Mouse (Mus musculus) lung, postnatal 10 days (tissue): ENCODE results near the gene Map7.

Source experiments
- DNase-seq: peaks from one replicate; pipeline ENCODE4 v3.0.0; 2021

Gene Map7

GRCm38 (mm10) chr10:20190139-20190747 is 42.0 kb downstream of the Map7 start:
- DNase-seq = no peak

DNA sequence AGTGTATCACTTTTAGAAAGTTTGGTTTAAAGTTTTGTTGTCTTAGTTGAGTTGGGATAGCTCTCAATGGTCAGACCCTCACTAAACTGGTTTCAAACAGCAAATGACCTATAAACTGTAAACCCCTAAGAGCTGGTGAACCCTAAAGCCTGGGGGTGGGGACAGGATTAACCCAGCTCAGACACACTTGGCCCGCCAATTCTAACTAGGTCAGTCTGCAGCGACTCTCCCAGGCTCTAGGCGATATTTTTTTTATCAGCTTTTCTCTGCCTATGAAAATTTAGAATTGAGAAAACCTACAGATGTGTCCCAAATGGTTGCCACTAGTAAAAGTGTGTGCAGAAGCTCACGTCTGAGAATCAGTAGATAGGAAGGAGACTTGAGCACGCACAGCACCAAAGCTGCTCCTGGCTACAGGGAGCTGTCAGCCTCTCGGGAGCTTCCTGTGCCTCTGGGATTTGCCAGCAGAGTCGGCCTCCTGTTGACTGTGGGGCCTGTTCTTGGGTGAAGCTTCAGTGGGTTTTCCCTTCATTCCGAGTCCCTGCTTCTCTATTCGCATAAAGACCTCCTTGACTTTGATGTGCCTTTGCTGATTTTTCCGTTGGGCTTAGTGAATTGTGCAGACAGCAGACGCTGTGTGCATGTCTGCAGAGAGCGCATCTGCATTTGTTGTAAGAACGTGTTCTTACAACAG is 46.7 kb downstream of the Map7 start:
- no peak for DNase-seq

DNA sequence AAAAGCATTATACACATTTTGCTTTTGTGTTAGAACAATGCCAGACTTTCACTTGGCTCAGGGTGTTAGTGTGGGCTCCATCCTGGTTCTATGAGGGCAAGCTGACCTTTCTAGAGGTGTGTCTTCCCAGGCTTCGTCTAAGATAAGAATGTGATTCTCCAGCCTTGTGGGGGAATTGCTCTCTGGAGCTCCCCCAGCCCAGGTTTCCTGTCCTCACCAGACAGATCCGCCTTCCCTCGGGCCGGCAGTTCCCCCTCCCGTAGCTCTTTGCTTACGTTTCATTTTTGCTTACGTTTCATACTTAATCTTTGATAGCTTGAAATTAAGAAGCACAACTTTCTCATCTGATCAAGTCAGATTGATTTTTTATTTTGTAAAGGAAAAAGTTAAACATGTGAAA is 48.8 kb downstream of the Map7 start:
- DNase-seq = no peak

DNA sequence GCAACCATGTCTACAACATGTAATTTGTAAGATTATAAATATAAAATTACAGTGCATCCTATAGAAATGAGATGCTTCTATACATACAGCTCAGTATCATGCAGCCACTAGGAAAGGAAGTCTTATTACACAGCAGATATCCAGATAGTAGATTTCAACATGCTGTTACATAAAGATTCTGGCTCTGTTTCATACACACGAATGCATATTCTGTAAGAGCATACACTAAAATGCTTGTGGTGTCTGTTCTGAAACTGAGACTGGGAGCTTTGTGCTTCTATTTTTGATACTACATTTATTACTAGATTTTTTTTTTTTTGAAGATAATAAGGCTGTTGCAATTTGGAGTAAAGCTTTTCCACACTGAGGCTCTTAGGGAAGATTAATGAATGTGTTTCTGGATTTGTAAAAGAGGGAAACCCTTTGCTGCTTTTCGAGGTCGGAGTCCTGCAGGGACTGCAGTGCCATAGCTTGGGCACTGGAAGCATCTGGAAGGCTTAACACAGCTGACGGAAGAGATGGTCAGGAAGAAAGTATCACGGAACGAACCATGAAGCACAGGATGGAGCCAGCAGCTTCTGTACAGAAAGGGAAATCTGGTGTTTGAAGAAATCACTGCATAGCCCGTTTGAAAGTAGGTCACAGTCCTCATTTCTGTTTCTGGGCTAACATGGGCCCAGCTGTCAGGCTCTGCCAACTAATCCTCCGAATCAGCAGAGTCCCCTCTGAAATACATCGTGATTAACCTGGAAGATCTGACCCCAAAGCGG is 50.9 kb downstream of the Map7 start:
- DNase-seq = no peak

- DNase-seq = no peak
Measured at GRCm38 (mm10) chr10:20201236-20201635, 53.0 kb downstream of the Map7 start.

GRCm38 (mm10) chr10:20202171-20202570 is 53.9 kb downstream of the Map7 start:
- DNase-seq = no peak

- no peak for DNase-seq
Measured at GRCm38 (mm10) chr10:20202818-20203217, 54.5 kb downstream of the Map7 start.

GRCm38 (mm10) chr10:20203502-20203901 is 55.2 kb downstream of the Map7 start:
- DNase-seq = no peak

- DNase-seq = no peak
Measured at GRCm38 (mm10) chr10:20204696-20205431, 56.6 kb downstream of the Map7 start.

GRCm38 (mm10) chr10:20206966-20207365 is 58.7 kb downstream of the Map7 start:
- no peak for DNase-seq

DNA sequence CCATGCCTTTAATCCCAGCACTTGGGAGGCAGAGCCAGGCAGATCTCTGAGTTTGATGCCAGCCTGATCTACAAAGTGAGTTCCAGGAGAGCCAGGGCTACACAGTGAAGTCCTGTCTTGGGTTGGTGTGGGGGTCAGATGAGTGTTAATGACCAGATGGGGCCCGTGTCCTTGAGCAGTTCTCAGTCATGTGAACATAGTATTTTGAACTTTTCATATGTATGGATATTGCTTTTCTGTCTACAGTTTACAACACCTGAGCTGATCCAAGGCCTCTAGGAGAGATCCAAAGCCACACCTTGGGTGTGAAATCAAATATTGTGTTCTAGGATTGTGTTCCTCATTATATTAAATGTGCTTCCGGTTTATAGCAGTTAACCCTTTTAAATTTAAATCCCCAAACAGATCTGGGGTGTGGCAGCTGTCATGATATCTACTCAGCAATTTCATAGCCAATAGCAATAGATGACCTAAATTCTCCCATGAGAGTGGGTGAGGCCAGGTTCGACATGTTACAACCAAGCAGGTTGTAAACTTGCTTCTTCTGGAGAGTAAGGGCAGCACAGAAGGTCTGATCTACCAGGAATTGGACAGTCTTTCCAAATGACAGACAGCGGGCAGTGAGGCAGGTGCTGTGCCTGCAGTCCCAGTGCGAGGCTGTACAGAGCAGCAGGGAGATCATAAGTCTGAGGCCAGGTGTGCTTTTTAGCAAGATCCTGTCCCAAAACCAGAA is 61.5 kb downstream of the Map7 start:
- DNase-seq = no peak

DNA sequence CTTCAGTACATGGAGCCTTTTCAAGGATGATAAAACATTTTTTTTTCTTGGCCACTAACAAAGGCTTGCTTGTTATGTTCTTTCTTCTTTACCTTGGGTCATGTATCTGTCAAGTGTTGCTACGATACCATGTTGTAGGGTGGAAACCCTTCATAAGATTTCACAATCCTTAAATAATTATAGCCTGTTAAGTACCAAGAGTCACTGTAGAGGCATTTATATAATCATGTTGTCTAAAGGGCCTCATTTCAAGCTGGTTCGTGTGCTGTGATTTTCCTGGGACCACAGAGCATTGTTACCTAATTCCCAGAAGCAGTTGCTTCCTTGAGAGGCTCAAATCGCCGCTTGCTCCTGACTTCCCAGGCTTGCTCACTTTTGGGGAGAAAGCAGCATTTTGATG is 66.1 kb downstream of the Map7 start:
- no peak for DNase-seq

DNA sequence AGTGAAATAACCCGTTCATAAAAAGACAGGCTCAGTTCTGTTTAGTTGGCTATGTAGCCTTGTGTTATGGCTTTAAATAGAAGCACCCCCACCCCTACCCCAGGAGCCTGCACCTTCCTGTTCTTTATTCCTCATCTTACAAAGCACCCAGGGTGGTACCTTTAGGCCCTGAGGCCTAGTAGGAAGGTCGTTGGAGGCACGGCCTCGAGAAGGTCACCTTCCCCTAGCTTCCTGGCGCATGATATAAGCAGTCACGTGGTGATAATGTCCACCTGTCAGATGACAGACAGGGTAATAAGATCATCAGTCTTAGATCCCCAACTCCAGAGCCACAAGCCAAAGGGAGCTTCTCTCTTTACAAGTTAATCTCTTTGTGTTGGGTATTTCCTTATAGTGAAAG is 68.7 kb downstream of the Map7 start:
- no peak for DNase-seq

GRCm38 (mm10) chr10:20218866-20219265 is 70.6 kb downstream of the Map7 start:
- DNase-seq = no peak

DNA sequence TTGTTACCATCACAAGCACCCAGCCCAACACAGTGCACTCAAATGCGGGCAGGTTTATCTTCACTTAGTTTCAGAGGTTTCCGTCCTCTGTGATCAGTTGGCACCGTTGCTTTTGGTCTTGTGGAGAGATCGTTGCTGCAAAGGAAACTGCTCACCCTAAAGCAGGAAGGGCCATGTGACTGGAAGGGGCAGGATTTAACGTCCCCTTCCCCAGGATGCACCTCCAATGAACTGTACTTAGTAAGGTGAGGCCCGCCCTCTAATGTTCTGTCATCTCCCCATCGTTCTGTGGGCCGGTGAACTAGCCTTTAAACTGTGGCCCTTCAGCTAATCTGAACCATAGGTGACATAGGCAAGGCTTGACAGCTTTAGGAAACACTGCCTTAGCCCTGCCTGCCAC is 71.3 kb downstream of the Map7 start:
- no peak for DNase-seq

DNA sequence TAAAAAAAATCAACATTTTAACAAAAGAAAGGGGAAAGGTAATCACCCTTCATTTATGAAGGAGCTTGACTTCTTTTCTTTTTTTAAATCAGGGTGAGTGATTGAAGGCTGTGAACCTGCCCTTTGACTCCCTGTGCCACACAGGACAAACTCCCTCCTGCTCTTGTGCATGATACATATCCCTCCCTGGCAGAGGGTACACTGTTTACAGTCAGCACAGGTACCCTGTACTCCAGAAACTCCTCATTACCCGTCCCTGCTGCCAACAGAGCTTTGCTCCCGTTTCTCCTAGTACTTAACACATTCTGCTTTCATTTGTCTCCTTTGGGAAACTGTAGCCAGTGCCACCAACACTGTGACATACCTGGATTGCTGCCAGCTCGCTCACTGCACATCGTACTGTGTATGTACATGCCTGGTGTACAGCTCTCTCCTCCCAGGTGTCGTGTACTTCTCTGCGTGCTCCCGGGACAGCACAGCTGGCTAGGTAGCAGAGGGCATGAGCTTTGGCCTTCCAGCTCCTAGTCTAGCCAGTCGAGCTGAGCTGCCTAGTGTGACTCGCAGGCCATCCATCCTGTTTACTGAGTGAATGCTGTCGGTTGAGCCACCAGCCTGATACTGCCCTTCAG is 72.3 kb downstream of the Map7 start:
- peak; percentile 17 for DNase-seq

- no peak for DNase-seq
Measured at GRCm38 (mm10) chr10:20222011-20222410, 73.7 kb downstream of the Map7 start.

GRCm38 (mm10) chr10:20226728-20227127 is 78.5 kb downstream of the Map7 start:
- DNase-seq = peak; percentile 26

DNA sequence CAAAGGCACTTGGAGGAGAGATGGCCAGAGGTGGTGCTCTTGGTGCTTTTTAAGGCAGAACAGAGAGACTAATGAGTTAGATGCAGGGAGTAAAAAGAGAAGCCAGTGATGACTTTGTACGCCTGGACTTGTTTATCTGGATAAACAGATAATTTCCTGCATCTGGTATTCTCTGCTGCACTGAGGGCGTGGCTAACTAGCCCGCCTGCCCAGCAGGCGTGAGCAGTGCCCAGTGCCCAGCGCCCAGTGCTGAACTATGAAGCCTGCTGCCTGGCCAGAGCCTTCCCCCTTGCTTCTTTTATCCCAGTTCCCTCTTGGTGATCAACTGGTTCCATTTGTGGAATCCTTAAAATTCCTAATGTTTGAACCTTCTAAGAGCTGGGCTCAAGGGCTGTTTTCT is 81.8 kb downstream of the Map7 start:
- DNase-seq = no peak

DNA sequence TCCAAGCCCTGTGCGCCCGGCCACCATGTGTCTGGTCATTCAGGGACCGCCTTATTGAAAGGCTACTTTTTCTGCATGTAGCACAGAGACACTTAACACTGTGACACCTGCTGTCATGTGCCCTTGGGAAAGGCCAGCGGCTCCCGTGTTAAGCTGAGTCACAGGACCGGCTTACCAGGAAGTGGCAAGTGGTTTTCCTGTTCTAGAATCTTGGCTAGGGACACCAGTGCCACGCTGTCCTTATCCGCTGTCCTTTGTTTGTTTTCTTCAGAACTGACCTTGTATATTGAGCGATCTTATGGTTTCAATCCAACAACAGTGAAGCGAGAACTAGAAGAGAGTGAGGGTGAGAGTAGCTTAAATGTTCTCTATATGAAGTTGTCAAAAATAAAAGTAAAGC is 85.2 kb downstream of the Map7 start:
- no peak for DNase-seq

DNA sequence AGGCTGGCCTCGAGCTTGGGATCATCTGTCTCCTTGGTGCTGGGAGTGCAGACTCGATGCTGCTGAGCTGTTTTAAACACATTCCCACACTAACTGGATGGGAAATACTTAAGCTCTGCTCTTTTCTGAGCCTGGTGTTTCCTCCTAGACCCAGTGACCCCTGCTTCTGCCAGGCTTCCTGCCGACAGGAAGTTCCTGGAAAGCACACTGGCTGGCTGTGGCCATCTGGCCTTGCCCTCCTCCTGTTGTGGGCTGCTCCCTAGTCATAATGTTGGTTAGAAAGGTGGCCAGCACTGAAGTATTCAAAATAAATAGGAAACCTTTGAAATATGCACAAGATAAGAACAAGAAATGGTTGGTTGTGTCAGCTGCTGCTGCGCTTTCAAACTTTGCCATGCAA is 86.2 kb downstream of the Map7 start:
- DNase-seq = no peak

DNA sequence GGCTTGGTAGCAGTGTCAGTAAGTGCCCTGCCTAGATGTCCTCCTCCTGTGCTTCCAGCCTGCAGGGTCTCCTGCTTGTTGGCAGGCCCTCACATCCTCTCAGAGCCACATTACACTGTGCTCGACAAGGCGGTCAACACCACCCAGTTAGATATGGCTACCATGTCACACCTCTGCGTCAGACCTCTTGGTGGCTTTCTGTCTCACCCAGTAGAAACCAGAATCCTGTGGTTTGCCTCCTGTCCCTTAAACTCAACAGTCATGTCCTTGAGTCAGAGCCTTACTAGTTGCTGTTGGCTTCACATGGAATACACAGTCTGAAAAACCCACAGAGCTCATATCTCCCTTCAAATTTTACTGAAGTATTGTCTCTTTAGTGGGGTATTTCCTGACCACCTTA is 87.4 kb downstream of the Map7 start:
- no peak for DNase-seq
